Mouse (Mus musculus) cerebellum, adult 2 months (tissue): ENCODE results near the gene 3110082J24Rik.

ENCODE experiments used
- CTCF ChIP-seq: fragments of 200-500 bp; IDR thresholded peaks from 2 replicates; pipeline ENCODE4 v1.5.1; 2011; ENCODE audit warnings: low read depth, mild to moderate bottlenecking, control low read depth, low read length, moderate library complexity, borderline replicate concordance; ENCODE audit not compliant: insufficient read depth
- POLR2A ChIP-seq: fragments of 200-500 bp; IDR thresholded peaks from 2 replicates; pipeline ENCODE4 v1.6.1; 2011; ENCODE audit warnings: low read length, control low read depth, borderline replicate concordance; ENCODE audit not compliant: insufficient read depth

GRCm38 (mm10) chr5:30119163-30119562 is 13.3 kb upstream of the 3110082J24Rik start:
- TF ChIP-seq CTCF = no peak
- TF ChIP-seq POLR2A = no peak
